Mouse (Mus musculus): ENCODE results near the gene Plcg2.

Gene Plcg2

GRCm38 (mm10) chr8:117637462-117637861 lies 139.4 kb downstream of the Plcg2 start:
- no peak for DNase-seq (ENCODE audit: low spot score)

DNA sequence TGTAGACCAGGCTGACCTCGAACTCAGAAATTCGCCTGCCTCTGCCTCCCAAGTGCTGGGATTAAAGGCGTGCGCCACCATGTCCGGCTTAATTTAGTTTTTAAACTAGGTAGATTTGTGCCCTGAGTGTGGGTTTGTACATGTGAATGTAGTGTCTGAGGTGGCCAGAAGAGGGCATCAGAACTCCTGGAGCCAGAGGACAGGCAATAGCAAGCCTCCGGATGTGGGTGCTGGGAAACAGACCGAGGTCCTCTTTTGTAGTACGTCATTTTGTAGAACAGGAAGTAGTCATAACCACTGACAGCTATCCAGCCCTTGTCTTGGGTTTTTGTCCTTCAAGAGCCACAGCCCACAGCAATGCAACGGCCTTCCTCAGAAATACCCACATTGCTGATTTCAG lies 141.5 kb downstream of the Plcg2 start:
- no peak for DNase-seq (ENCODE audit: low spot score)

DNA sequence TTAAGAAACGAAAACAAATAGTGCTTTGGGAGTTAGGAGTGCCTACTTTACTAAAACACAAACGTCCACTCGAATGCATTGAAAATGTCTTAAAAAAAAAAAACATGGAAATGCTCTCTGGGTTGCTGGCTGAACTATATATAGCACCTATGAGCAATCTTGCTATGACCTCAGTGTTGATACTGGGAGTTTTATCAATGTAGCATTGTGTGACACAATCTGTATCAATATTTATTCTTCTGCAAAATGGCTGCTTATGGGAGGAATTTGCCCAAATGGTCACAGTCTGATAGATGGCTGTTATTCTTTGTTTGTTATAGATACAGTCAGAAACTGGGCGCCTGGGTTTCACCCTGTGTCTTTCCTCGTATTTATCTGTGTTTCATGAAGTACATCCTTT lies 147.4 kb downstream of the Plcg2 start:
- no peak for DNase-seq (ENCODE audit: low spot score)

DNA sequence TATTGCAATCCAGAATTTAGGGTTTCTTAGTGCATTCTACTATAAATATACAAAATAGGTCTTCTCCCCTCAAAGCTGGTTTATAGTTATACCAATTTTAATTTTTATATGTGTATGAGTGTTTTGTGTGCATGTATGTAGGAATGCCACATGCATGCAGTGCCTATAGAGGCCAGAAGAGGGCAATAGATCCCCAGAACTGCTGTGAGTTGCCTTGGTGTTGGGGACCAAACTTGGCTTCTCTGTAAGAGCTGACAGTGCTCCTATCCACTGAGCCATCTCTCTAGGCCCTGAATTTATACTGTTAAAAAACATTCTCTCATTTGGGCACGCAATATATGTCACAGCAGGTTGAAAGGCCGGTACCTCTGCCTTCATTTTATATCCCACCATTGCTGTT lies 147.9 kb downstream of the Plcg2 start:
- DNase-seq (ENCODE audit: low spot score): peak; percentile 18

DNA sequence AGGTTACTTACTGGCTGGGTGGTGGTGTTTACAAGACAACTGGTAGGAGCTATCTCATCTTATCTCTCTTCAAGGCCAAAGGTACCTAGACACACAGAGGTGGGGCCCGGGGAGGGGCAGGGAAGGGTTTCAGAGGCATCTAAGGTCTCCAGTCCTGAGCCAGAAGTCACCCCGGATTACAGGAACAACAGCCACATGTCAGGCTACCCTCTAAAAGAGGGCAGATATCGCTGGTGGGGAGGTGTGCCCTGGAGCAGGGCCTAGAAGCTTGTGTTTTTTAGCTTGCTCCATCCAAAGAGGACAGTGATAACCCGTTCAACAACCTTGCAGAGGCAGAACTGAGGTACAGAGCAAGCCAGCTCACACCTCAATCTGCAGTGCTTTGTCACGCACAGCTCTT lies 148.3 kb downstream of the Plcg2 start:
- DNase-seq (ENCODE audit: low spot score): no peak

DNA sequence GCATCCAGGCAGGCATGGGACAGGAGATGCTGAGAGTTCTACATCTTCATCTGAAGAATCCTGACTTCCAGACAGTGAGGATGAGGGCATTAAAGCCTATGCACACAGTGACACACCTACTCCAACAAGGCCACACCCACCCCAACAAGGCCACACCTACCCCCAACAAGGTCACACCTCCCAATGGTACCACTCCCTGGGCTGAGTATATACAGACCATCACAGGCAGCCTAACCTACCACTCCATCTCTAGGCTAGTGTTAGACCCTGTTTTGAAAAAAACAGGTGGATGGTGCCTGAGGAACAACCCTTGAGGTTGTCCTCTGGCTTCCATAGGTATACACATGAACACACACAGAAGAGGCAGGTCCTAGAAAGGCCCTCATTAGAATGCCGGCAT lies 154.2 kb downstream of the Plcg2 start:
- DNase-seq (ENCODE audit: low spot score): no peak

DNA sequence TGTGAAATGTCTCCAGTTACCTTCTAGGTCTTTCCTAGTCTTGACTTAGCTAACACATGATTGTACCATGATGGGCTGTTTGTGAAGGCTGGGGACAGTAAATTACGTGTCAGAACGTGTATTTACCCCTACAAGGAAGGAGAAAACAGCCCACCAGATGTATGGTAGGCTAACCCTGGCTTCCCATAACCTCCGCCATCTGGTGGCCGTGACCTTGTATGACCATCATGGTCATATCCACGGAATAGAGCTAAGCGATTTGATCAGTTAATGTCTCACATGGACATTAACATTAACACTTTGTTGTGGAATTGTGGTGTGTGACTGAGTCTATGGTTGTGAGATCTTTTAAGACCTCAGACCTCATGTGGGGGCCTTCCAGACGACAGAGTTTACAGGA lies 160.9 kb downstream of the Plcg2 start:
- no peak for DNase-seq (ENCODE audit: low spot score)

GRCm38 (mm10) chr8:117660358-117661031 lies 162.4 kb downstream of the Plcg2 start:
- no peak for DNase-seq (ENCODE audit: low spot score)

DNA sequence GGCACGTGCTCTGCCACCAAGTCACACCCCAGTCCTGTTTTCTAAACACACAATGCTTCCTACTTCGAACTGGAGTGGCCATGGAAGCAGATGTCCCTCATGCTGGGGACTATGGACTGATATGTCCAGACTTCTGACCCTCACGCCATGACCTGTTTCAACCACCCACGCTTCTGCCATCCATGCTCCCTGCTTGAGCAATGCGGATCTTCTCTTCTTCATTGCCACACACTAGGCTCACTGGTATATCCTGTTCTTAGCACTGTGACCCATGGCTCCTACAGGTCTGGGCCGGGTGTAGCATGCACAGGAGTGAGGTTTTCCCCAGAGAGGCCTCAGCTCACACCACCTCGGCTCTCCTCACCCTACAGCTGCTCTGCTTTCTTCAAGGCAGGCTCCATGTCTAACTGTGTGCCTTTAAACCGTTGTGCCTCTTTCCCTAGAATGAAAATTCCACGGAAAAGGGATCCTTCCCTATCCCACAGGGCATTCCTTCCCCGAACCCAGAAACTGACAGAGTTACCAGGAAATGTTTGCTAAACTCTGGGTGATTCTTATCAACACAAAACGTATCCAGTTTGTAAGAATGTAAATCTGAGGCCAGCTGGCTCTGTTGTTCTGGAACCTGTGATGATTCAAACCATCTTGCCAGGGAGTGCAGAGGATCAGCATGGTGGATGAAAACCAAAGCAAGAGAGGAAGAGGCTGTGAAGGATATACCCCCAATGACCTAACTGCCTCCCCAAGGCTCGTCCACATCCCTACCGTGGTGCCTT lies 169.4 kb downstream of the Plcg2 start:
- DNase-seq (ENCODE audit: low spot score): no peak

- no peak for DNase-seq (ENCODE audit: low spot score)
Measured at GRCm38 (mm10) chr8:117670461-117670860, 172.4 kb downstream of the Plcg2 start.

GRCm38 (mm10) chr8:117672558-117672957 lies 174.5 kb downstream of the Plcg2 start:
- no peak for DNase-seq (ENCODE audit: low spot score)

DNA sequence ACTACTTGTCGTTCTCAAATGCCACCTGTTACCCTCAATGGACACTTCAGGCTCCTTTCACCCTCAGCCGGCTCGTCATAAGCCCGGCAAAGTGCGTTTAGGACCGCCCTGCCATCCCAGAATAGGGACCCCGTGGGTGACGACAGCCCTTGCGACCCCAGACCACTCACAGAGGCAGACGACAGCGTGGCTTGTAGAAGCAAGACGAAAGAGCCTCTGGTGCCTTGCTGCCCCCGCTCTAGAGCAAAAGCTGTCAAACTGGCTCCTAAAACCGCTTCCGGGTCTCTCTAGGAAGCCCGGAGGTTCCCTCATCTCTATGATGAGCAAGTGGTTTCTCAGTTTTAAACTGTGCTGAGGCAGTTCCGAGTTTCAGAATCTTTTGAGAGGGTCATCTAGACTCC lies 175.3 kb downstream of the Plcg2 start, which contains the start of gene Sdr42e1:
TSS of gene Sdr42e1 (minus strand) at position 260 of the 401 bp plus-strand sequence.
- peak; percentile 42 for DNase-seq (ENCODE audit: low spot score)

GRCm38 (mm10) chr8:117675171-117675570 lies 177.1 kb downstream of the Plcg2 start:
- no peak for DNase-seq (ENCODE audit: low spot score)

DNA sequence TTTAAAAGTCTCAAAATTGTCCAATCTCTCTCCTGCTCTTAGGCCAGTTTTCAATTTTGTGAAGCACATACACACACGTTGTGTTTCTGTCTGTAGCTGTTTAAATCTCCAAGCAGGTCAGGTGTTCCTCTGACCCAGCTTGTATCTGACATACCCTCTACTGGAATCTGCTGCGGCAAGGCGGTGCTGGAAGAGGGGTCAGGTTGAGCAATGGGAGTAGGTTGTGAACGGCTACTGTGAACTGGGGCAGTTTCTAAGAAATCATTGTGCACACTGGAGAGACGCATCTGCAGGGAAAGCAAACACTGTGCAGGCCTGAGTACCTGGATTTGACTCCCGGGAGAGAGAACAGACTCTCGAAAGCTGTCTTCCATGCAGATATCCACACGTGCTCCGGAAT lies 178.4 kb downstream of the Plcg2 start:
- no peak for DNase-seq (ENCODE audit: low spot score)

DNA sequence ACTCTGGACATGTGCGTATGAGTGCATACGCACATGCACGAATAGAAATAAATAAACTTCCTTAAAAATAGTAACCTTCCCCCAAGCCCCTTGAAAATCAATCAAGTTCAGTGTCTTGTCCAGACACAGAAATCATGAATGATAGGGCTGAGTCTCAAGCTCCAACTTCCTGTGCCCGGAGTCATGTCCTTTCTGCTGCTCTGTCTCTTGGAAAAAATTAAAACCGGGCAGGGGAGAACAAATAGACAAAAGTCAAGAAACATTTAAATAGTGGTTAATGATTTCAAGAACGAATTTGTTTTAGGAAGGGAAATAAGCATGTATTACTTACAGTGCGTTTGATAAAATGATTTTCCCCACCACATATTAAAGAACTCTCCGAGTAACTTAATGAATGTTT lies 178.9 kb downstream of the Plcg2 start:
- no peak for DNase-seq (ENCODE audit: low spot score)

DNA sequence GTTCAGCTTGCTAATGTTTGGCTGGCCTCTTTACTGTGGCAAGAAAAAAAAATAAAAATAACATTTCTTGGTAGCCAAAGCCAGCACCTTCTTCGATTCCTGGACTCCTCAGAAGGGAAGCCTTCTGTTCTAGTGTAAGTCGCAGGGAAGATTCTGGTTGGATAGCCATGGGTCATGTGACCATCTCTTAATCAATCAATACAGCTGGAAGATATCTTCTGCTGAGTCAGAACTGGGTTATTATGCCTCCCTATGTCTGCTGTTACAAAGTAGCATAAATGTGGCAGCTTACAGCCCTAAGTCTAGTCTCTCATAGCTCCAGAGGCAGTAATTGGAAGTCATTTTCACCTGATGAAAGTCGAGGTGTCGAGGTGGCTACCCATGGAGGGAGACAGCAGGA lies 180.6 kb downstream of the Plcg2 start:
- DNase-seq (ENCODE audit: low spot score): no peak

DNA sequence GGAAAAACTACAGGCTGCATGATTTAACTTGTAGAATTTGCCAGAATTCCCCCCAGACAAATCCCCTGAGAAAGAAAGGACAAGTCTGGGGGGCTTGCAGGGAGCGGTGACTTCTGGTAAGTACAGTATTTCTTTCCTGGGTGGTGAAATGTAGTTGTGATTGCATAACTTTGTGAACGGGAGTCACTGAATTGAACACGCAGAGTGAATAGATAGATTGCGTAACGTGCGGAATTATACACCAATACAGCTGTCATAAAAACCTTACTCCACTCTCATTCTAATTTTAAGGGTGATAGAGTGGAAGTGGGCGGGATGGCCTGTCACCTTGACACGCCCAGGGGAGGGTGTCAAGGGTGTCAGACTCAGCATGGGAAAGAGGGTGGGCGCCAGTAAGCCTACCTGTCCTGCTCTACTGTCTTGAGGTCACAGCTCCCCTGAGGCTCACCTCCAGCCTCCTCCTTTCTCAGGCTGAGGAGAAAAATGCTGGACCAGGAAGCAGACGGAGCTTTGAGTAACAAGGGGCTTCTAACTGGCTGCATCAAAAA lies 185.9 kb downstream of the Plcg2 start:
- no peak for DNase-seq (ENCODE audit: low spot score)

GRCm38 (mm10) chr8:117684504-117684903 lies 186.4 kb downstream of the Plcg2 start:
- DNase-seq (ENCODE audit: low spot score): no peak
